Mouse (Mus musculus) sigmoid colon, adult 10 weeks (tissue): ENCODE results near the gene Phf13. TPM values are rescaled to one million over a fixed set of nuclear protein-coding genes. Genes with fewer than 3 reads are reported as not detected.

Experiments used
- polyA plus RNA-seq: library from polyadenylated mRNA; stranded (reverse); fragments of 350-450 nt; fragmentation: Illumina TruSeq; extraction: RNeasy Lipid Tissue Mini Kit (QIAGEN cat#74804); gene quantifications from one replicate; pipeline ENCODE4 v1.2.3, GENCODE M21; 2014; ENCODE audit warnings: low read depth, low replicate concordance

The Phf13 gene
- polyA plus RNA-seq: 10.5 TPM

GRCm38 (mm10) chr4:151996173-151996950, at the start of gene Phf13:
Gene Phf13 (minus strand): TSS chr4:151996258.

GRCm38 (mm10) chr4:152038985-152039830, 43.1 kb upstream of the Phf13 start, which contains the start of gene Nol9:
Gene Nol9 (plus strand): TSS chr4:152039321.

DNA sequence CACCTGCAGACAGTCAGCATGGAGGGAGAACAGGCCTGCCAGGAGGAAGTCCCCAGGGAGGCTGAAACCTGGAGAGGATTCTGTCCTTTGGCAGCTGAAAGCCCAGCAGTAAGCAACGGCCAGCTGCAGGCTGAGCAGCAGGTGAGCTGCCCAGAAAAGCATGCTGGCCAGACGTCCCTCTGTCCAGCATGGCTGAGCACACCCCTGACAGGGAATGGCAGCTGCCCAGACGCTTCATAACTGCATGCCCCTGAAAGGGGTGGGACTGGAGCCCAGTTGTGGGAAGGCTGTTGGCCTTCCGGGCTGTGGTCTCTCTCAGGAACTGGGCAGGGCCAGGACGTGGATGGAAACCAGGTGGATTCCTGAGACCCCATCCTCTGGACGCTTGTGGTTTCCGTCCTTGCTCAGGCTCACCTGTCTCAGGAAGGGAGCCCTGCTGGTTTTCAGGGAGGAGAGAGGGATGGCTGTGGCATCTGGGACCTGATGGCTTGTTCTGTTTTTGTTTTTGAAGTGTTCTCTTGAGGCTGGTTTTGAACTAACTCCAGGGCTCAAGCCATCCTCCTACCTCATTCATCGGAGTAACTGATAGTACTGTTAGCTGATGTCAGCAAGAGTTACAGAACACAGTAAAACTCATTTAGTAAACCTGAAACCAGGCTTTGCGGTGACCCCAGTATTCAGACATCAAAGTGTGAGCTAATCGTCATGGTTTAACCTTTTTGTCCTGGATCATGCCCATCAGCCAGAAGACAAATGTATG, 42.3 kb upstream of the Phf13 start, which contains the start of gene Tas1r1:
TSS of gene Tas1r1 (minus strand) at position 344 of the 760 bp plus-strand sequence.

DNA sequence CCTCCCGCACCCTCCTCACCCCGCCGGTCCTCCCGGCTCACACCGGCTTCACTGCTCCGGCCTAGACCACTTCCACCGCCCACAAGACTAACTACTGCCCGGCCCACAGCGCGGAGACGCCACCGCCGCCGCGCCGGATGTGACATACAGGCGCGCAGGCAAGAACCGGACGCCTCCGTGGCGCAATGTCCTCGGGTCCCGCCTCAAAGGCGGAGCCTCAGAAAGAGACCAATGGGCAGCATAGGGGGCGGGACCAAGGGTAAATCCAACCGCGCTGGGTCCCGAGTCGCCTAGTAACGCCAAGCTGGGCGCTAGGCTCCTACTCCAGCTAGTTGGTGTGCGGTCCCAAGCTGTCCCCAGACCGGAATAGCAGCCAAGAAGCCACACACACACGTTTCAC, 31.5 kb upstream of the Phf13 start, which contains the start of gene Zbtb48:
TSS of gene Zbtb48 (minus strand) at position 148 of the 400 bp plus-strand sequence.

DNA sequence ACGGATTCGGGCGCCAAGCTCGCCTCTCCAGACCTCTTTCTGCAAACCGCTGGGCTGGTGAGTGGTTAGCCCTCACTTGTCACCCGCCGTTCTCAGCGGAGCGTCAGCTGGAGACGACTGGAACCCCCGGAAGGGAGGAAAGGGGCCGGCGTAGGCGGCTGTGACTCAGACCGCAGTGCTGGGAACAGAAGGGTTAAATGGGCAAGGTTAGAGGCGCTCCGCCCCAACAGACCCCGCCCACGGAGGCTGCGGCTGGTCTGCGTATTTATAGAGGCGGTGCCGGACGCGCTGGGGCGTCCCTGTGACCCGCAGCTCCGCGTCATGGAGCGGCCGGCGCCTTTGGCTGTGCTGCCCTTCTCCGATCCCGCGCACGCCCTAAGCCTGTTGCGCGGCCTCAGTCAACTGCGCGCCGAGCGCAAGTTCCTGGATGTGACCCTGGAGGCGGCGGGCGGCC, 12.6 kb upstream of the Phf13 start, which contains the start of gene Klhl21:
TSS of gene Klhl21 (plus strand) at position 182 of the 454 bp plus-strand sequence.

GRCm38 (mm10) chr4:151988342-151989109, 7.5 kb downstream of the Phf13 start, which contains the start of gene Thap3:
Gene Thap3 (minus strand): TSS chr4:151988997.

Other genes starting within 250 kb of the Phf13 start
- gene Camta1, start 134.4 kb downstream of the Phf13 start, polyA plus RNA-seq: 53.2 TPM
- gene Dnajc11, start 62.6 kb downstream of the Phf13 start, polyA plus RNA-seq: 34.9 TPM
- 0.60 TPM for gene Thap3, start 7.3 kb downstream of the Phf13 start, polyA plus RNA-seq
- 2.9 TPM for gene Klhl21, start 12.5 kb upstream of the Phf13 start, polyA plus RNA-seq
- gene Zbtb48, start 31.4 kb upstream of the Phf13 start, polyA plus RNA-seq: 2.0 TPM
- not detected for gene Tas1r1, start 42.3 kb upstream of the Phf13 start, polyA plus RNA-seq
- gene Nol9, start 43.1 kb upstream of the Phf13 start, polyA plus RNA-seq: 11.6 TPM
- gene Plekhg5, start 76.2 kb upstream of the Phf13 start, polyA plus RNA-seq: not detected
- gene Tnfrsf25, start 119.7 kb upstream of the Phf13 start, polyA plus RNA-seq: not detected
- gene Espn, start 156.1 kb upstream of the Phf13 start, polyA plus RNA-seq: 4.1 TPM
- gene Hes2, start 162.6 kb upstream of the Phf13 start, polyA plus RNA-seq: 1.7 TPM
- gene Acot7, start 181.9 kb upstream of the Phf13 start, polyA plus RNA-seq: 2.2 TPM